Mouse (Mus musculus) ovary, adult 18-20 months (tissue): ENCODE measurements around the gene Foxr1.
"Not testable (repeated sequence)": the region's sequence is repeated elsewhere in the genome, so short reads cannot be mapped to it uniquely, and the experiment has no call there.

ENCODE experiments used
- DNase-seq: peaks from one replicate; pipeline ENCODE4 v3.0.0; 2022; ENCODE audit warnings: low spot score, mixed read lengths

Gene Foxr1

GRCm38 (mm10) chr9:44417156-44417891 lies 23.6 kb downstream of the Foxr1 start:
- DNase-seq, result peak; percentile 17

- no peak for DNase-seq
Measured at GRCm38 (mm10) chr9:44412781-44413180, 28.2 kb downstream of the Foxr1 start.

- DNase-seq, result no peak
Measured at GRCm38 (mm10) chr9:44412306-44412705, 28.6 kb downstream of the Foxr1 start.

GRCm38 (mm10) chr9:44411601-44412130 lies 29.3 kb downstream of the Foxr1 start:
- DNase-seq, result no peak

- DNase-seq, result no peak
Measured at GRCm38 (mm10) chr9:44410647-44411336, 30.1 kb downstream of the Foxr1 start.

GRCm38 (mm10) chr9:44408693-44409092 lies 32.2 kb downstream of the Foxr1 start:
- DNase-seq, result not testable (repeated sequence)

GRCm38 (mm10) chr9:44407752-44408097 lies 33.2 kb downstream of the Foxr1 start:
- DNase-seq, result no peak

- peak; percentile 87 for DNase-seq
Measured at GRCm38 (mm10) chr9:44406906-44407751, 33.8 kb downstream of the Foxr1 start, which contains the start of the genes Rps25 and Trappc4. TSS of gene Rps25 (plus strand) at chr9:44407139. TSS of gene Trappc4 (minus strand) at chr9:44407600.

GRCm38 (mm10) chr9:44405011-44405410 lies 35.9 kb downstream of the Foxr1 start:
- no peak for DNase-seq

GRCm38 (mm10) chr9:44401081-44401480 lies 39.9 kb downstream of the Foxr1 start:
- DNase-seq, result no peak

GRCm38 (mm10) chr9:44399795-44400114 lies 41.2 kb downstream of the Foxr1 start:
- no peak for DNase-seq

- DNase-seq, result no peak
Measured at GRCm38 (mm10) chr9:44399114-44399794, 41.7 kb downstream of the Foxr1 start.

GRCm38 (mm10) chr9:44398551-44398950 lies 42.4 kb downstream of the Foxr1 start:
- DNase-seq, result no peak

GRCm38 (mm10) chr9:44398087-44398486 lies 42.8 kb downstream of the Foxr1 start:
- no peak for DNase-seq

- DNase-seq, result peak; percentile 97
Measured at GRCm38 (mm10) chr9:44396684-44397411, 44.1 kb downstream of the Foxr1 start, which contains the start of gene Slc37a4. TSS of gene Slc37a4 (plus strand) at chr9:44396852.

- no peak for DNase-seq
Measured at GRCm38 (mm10) chr9:44391466-44391865, 49.5 kb downstream of the Foxr1 start.

- DNase-seq, result no peak
Measured at GRCm38 (mm10) chr9:44389273-44389672, 51.7 kb downstream of the Foxr1 start.

GRCm38 (mm10) chr9:44387221-44387620 lies 53.7 kb downstream of the Foxr1 start:
- DNase-seq, result no peak

GRCm38 (mm10) chr9:44384596-44384995 lies 56.3 kb downstream of the Foxr1 start:
- no peak for DNase-seq
